Mouse (Mus musculus) B cell, adult 67 days (primary cell): ENCODE results near the gene Lmbrd1. TPM values are rescaled to one million over a fixed set of nuclear protein-coding genes. Genes with fewer than 3 reads are reported as not detected.

Source experiments
- total RNA-seq, 2 experiments: library from RNA; stranded (reverse); gene quantifications; 4 replicates each; pipeline ENCODE4 v1.2.4; 2023

The Lmbrd1 gene
- total RNA-seq, result 100 to 1,000 TPM; 171 to 223 TPM

GRCm38 (mm10) chr1:24678205-24678917 is at the start of gene Lmbrd1:
Gene Lmbrd1 (plus strand): TSS chr1:24678630.

Other genes with a start within 250 kb of the Lmbrd1 start
- gene Col19a1, start 91.2 kb upstream of the Lmbrd1 start, total RNA-seq, result not detected